Mouse (Mus musculus): ENCODE measurements around the gene Entpd8. TPM values are rescaled to one million over a fixed set of nuclear protein-coding genes. Genes with fewer than 3 reads are reported as not detected.

Gene Entpd8
- polyA plus RNA-seq, 1 experiment = 23.7 TPM

DNA sequence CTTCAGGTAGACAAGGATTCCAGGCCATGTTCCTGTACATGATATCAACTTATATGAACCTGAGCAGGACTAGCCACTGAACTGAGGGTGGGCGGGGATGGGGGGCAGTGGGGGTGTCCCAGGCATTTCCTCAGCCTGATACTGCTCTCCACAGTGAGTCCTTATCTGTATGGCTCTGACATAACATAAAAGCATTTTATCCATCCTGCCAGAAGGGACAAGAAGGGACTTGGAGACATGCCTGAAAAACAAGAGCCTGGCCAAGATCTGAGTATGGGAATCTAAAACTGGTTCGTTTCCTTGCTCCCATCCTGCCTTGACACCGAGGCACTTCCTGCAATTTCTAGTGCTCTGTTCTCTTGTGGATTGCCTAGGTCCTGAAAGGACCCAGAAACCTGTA is 25.9 kb downstream of the Entpd8 start:
- no peaks in the 10 kb centered on the region for H3K36me3 ChIP-seq (ENCODE audit: control insufficient read depth, insufficient read depth, low read length)
- H3K4me3 ChIP-seq (ENCODE audit: insufficient read depth, low read depth, low read length) = no peak overlapping the region
- 55% methylated on average over 3 of the region's 3 CpGs for WGBS
- H3K27ac ChIP-seq (ENCODE audit: insufficient read depth, low read depth, low read length) = no peak overlapping the region
- DNase-seq = no peak
- TF ChIP-seq POLR2A (IDR thresholded peaks at IDR 0.05; ENCODE audit: low read depth, low read length) (no peak), CTCF (conservative IDR thresholded peaks at IDR 0.05; ENCODE audit: insufficient read depth, insufficient read length, low read depth, low read length) (no peak)
- H3K27me3 ChIP-seq (replicated peaks; ENCODE audit: control insufficient read depth, insufficient read depth, low read length) = no peaks in the 10 kb centered on the region
- peaks cover 3% of the 10 kb centered on the region; the same call in 1 of the 2 replicates for H3K4me1 ChIP-seq (ENCODE audit: control insufficient read depth, insufficient read depth, low read length)

DNA sequence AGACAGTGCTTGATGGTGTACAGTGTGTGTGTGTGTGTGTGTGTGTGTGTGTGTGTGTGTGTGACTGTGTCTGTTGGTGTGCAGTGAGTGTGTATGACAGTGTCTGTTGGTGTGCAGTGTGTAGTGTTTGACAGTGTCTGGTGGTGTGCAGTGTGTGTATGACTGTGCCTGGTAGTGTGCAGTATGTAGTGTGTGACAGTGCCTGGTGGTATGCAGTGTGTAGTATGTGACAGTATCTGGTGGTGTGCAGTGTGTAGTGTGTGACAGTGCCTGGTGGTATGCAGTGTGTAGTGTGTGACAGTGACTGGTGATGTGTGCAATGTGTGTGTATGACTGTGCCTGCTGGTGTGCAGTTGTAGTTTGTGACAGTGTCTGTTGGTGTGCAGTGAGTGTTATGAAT is 29.4 kb downstream of the Entpd8 start:
- H3K4me3 ChIP-seq (ENCODE audit: insufficient read depth, low read depth, low read length) = no peak overlapping the region
- H3K27me3 ChIP-seq (replicated peaks; ENCODE audit: control insufficient read depth, insufficient read depth, low read length) = no peaks in the 10 kb centered on the region
- no peak for TF ChIP-seq POLR2A (IDR thresholded peaks at IDR 0.05; ENCODE audit: low read depth, low read length)
- TF ChIP-seq CTCF (conservative IDR thresholded peaks at IDR 0.05; ENCODE audit: insufficient read depth, insufficient read length, low read depth, low read length) = no peak
- no peaks in the 10 kb centered on the region for H3K36me3 ChIP-seq (ENCODE audit: control insufficient read depth, insufficient read depth, low read length)
- no peak overlapping the region for H3K27ac ChIP-seq (ENCODE audit: insufficient read depth, low read depth, low read length)
- H3K4me1 ChIP-seq (ENCODE audit: control insufficient read depth, insufficient read depth, low read length) = peaks cover 4% of the 10 kb centered on the region; the same call in 1 of the 2 replicates
- no peak for DNase-seq

DNA sequence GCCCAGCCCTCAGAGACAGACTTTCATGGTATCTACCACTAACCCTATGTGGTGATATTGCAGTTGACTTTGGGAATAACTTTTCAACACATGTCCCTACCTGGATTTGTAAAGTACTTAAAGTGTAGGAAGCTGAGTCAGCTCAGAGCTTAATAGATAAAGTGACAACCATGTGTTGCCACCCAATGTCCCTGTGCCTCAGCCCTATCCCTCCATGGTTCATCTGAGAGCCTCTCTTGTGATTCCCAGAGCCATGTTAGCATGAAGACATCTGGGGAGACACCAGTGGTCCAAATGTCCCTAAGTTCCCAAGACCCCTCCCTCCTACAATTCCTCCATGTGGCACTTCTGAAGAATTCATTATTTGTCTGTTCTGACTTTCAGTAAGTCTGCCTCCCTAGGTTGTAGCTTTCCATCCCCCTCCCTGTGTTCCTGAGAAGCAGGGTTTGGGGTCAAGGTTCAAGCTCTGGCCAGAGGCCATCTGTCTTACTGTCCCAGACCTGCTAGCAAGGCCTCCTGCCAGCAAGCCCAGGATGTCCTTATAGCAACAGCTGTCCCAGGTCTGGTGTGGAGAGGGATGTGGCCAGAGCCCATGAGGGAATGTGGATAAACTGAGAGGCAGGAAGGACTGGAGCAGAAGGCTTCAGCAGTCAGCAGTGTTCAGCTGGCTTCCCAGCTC is 30.5 kb downstream of the Entpd8 start:
- Histone ChIP-seq H3K27ac (ENCODE audit: insufficient read depth, low read depth, low read length) (no peak overlapping the region; the same call in 1 of the 2 replicates), H3K36me3 (ENCODE audit: control insufficient read depth, insufficient read depth, low read length) (no peaks in the 10 kb centered on the region), H3K4me1 (ENCODE audit: control insufficient read depth, insufficient read depth, low read length) (peaks cover 4% of the 10 kb centered on the region; the same call in 1 of the 2 replicates), H3K27me3 (replicated peaks; ENCODE audit: control insufficient read depth, insufficient read depth, low read length) (no peaks in the 10 kb centered on the region), H3K4me3 (ENCODE audit: insufficient read depth, low read depth, low read length) (no peak overlapping the region)
- peak; percentile 92 for DNase-seq
- TF ChIP-seq POLR2A (IDR thresholded peaks at IDR 0.05; ENCODE audit: low read depth, low read length) = no peak

GRCm38 (mm10) chr2:25111184-25111791 is 31.2 kb downstream of the Entpd8 start:
- 53% methylated on average over 9 of the region's 9 CpGs for WGBS
- DNase-seq = no peak

DNA sequence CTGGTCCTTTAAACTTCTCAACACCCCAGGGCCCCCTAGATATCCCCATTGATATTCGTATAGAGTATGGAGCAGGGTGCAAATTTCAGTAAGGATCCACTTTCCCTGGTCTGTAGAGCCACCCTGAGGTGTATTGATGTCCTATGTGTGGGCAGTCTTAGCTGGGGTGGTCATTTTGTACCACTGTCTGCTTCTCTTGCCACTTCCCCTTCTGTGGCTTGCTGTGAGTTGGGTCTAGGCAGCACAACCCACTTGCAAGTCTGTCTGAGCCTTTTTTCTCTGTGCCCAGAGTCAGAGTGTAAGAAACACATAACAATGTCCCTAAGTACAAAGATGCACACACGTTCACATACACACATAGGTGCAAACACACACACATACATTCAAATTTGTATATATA is 34.2 kb downstream of the Entpd8 start:
- no peak overlapping the region for H3K27ac ChIP-seq (ENCODE audit: insufficient read depth, low read depth, low read length)
- TF ChIP-seq CTCF (conservative IDR thresholded peaks at IDR 0.05; ENCODE audit: insufficient read depth, insufficient read length, low read depth, low read length) (no peak), POLR2A (IDR thresholded peaks at IDR 0.05; ENCODE audit: low read depth, low read length) (no peak)
- WGBS = 78% methylated on average over 2 of the region's 2 CpGs
- DNase-seq = no peak
- no peak overlapping the region for H3K4me3 ChIP-seq (ENCODE audit: insufficient read depth, low read depth, low read length)
- H3K4me1 ChIP-seq (ENCODE audit: control insufficient read depth, insufficient read depth, low read length) = peaks cover 4% of the 10 kb centered on the region; the same call in 1 of the 2 replicates
- H3K27me3 ChIP-seq (replicated peaks; ENCODE audit: control insufficient read depth, insufficient read depth, low read length) = no peaks in the 10 kb centered on the region
- no peaks in the 10 kb centered on the region for H3K36me3 ChIP-seq (ENCODE audit: control insufficient read depth, insufficient read depth, low read length)

More at GRCm38 (mm10) chr2:25111184-25111791, 31.2 kb downstream of the Entpd8 start:
- no peak for TF ChIP-seq CTCF (conservative IDR thresholded peaks at IDR 0.05; ENCODE audit: insufficient read depth, insufficient read length, low read depth, low read length)
- no peak for TF ChIP-seq POLR2A (IDR thresholded peaks at IDR 0.05; ENCODE audit: low read depth, low read length)
- no peak overlapping the region for H3K4me3 ChIP-seq (ENCODE audit: insufficient read depth, low read depth, low read length)
- no peaks in the 10 kb centered on the region for H3K36me3 ChIP-seq (ENCODE audit: control insufficient read depth, insufficient read depth, low read length)
- H3K4me1 ChIP-seq (ENCODE audit: control insufficient read depth, insufficient read depth, low read length) = peaks cover 4% of the 10 kb centered on the region; the same call in 1 of the 2 replicates
- H3K27ac ChIP-seq (ENCODE audit: insufficient read depth, low read depth, low read length) = peak overlapping the region; percentile 27
- H3K27me3 ChIP-seq (replicated peaks; ENCODE audit: control insufficient read depth, insufficient read depth, low read length) = no peaks in the 10 kb centered on the region

- H3K4me3 ChIP-seq (ENCODE audit: insufficient read depth, low read depth, low read length) = no peak overlapping the region
- H3K27me3 ChIP-seq (replicated peaks; ENCODE audit: control insufficient read depth, insufficient read depth, low read length) = no peaks in the 10 kb centered on the region
- H3K27ac ChIP-seq (ENCODE audit: insufficient read depth, low read depth, low read length) = no peak overlapping the region
- no peaks in the 10 kb centered on the region for H3K36me3 ChIP-seq (ENCODE audit: control insufficient read depth, insufficient read depth, low read length)
- H3K4me1 ChIP-seq (ENCODE audit: control insufficient read depth, insufficient read depth, low read length) = peaks cover 4% of the 10 kb centered on the region; the same call in 1 of the 2 replicates
- no peak for TF ChIP-seq POLR2A (IDR thresholded peaks at IDR 0.05; ENCODE audit: low read depth, low read length)
- TF ChIP-seq CTCF (conservative IDR thresholded peaks at IDR 0.05; ENCODE audit: insufficient read depth, insufficient read length, low read depth, low read length) = no peak
- WGBS = 67% methylated on average over 2 of the region's 2 CpGs
- no peak for DNase-seq
These were observed 35.3 kb downstream of the Entpd8 start for GRCm38 (mm10) chr2:25115442-25115841.

GRCm38 (mm10) chr2:25120963-25121362 is 40.9 kb downstream of the Entpd8 start:
- DNase-seq = no peak
- Histone ChIP-seq H3K4me1 (ENCODE audit: control insufficient read depth, insufficient read depth, low read length) (no peaks in the 10 kb centered on the region), H3K36me3 (ENCODE audit: control insufficient read depth, insufficient read depth, low read length) (no peaks in the 10 kb centered on the region), H3K4me3 (ENCODE audit: insufficient read depth, low read depth, low read length) (no peak overlapping the region), H3K27ac (ENCODE audit: insufficient read depth, low read depth, low read length) (no peak overlapping the region), H3K27me3 (replicated peaks; ENCODE audit: control insufficient read depth, insufficient read depth, low read length) (no peaks in the 10 kb centered on the region)
- 76% methylated on average over 7 of the region's 7 CpGs for WGBS
- TF ChIP-seq POLR2A (IDR thresholded peaks at IDR 0.05; ENCODE audit: low read depth, low read length) (no peak), CTCF (conservative IDR thresholded peaks at IDR 0.05; ENCODE audit: insufficient read depth, insufficient read length, low read depth, low read length) (no peak)

Measured in kidney, adult 2 months (tissue).